Mouse (Mus musculus): ENCODE data around the gene Dennd5a. TPM values are rescaled to one million over a fixed set of nuclear protein-coding genes. Genes with fewer than 3 reads are reported as not detected.
"Not testable (repeated sequence)": the region's sequence is repeated elsewhere in the genome, so short reads cannot be mapped to it uniquely, and the experiment has no call there.

Gene Dennd5a
- polyA plus RNA-seq, 1 experiment from 2014 or later, result 57.2 TPM

- 67% methylated on average over 2 of the region's 2 CpGs for WGBS
- H3K4me1 ChIP-seq (ENCODE audit: control insufficient read depth, insufficient read depth, low read length), result no peaks in the 10 kb centered on the region
- no peak overlapping the region for H3K9ac ChIP-seq (replicated peaks; ENCODE audit: low read length)
- no peaks in the 10 kb centered on the region for H3K9me3 ChIP-seq (ENCODE audit: control insufficient read depth, low read length)
- no peaks in the 10 kb centered on the region for H3K27me3 ChIP-seq (ENCODE audit: control insufficient read depth, insufficient read depth, low read length)
- H3K4me2 ChIP-seq (ENCODE audit: low read length), result no peak overlapping the region
- DNase-seq (peak; percentile 44), ATAC-seq (ENCODE audit: low FRiP score, low TSS enrichment) (no peak)
- no peak overlapping the region for H3K4me3 ChIP-seq (replicated peaks; ENCODE audit: low read depth, low read length)
- no peaks in the 10 kb centered on the region for H3K36me3 ChIP-seq (ENCODE audit: control insufficient read depth, insufficient read depth, low read length)
- H3K27ac ChIP-seq (replicated peaks; ENCODE audit: low read depth, low read length), result no peak overlapping the region
Measured at GRCm38 (mm10) chr7:109993157-109993959, 33.1 kb upstream of the Dennd5a start.

GRCm38 (mm10) chr7:109991286-109991685, 31.0 kb upstream of the Dennd5a start:
- ATAC-seq (ENCODE audit: low FRiP score, low TSS enrichment) (no peak), DNase-seq (no peak)
- no peak overlapping the region for H3K4me2 ChIP-seq (ENCODE audit: low read length)
- WGBS, result 90% methylated on average over 1 of the region's 1 CpGs
- H3K4me1 ChIP-seq (ENCODE audit: control insufficient read depth, insufficient read depth, low read length), result no peaks in the 10 kb centered on the region
- H3K9me3 ChIP-seq (ENCODE audit: control insufficient read depth, low read length), result no peaks in the 10 kb centered on the region
- H3K36me3 ChIP-seq (ENCODE audit: control insufficient read depth, insufficient read depth, low read length), result no peaks in the 10 kb centered on the region
- no peaks in the 10 kb centered on the region for H3K27me3 ChIP-seq (ENCODE audit: control insufficient read depth, insufficient read depth, low read length)
- H3K4me3 ChIP-seq (replicated peaks; ENCODE audit: low read depth, low read length), result no peak overlapping the region
- H3K27ac ChIP-seq (replicated peaks; ENCODE audit: low read depth, low read length), result no peak overlapping the region
- H3K9ac ChIP-seq (replicated peaks; ENCODE audit: low read length), result no peak overlapping the region

GRCm38 (mm10) chr7:109986775-109987174, 26.5 kb upstream of the Dennd5a start, which contains the start of gene Tmem41b:
Gene Tmem41b (minus strand): TSS chr7:109986929.
- not testable (repeated sequence) for H3K27me3 ChIP-seq (ENCODE audit: control insufficient read depth, insufficient read depth, low read length); ATAC-seq (ENCODE audit: low FRiP score, low TSS enrichment); H3K36me3 ChIP-seq (ENCODE audit: control insufficient read depth, insufficient read depth, low read length); H3K9me3 ChIP-seq (ENCODE audit: control insufficient read depth, low read length)
- Histone ChIP-seq H3K4me1 (ENCODE audit: control insufficient read depth, insufficient read depth, low read length) (peaks cover 12% of the 10 kb centered on the region), H3K4me3 (replicated peaks; ENCODE audit: low read depth, low read length) (peak within 1 kb of the TSS; percentile 49), H3K27ac (replicated peaks; ENCODE audit: low read depth, low read length) (peak within 1 kb of the TSS; percentile 77), H3K4me2 (ENCODE audit: low read length) (peak within 1 kb of the TSS; percentile 73), H3K9ac (replicated peaks; ENCODE audit: low read length) (peak within 1 kb of the TSS; percentile 64)
- peak; percentile 38 for DNase-seq
- WGBS, result 34% methylated on average over 6 of the region's 6 CpGs

GRCm38 (mm10) chr7:109986133-109986669, 25.9 kb upstream of the Dennd5a start:
- H3K4me2 ChIP-seq (ENCODE audit: low read length), result peak overlapping the region; percentile 73
- no peaks in the 10 kb centered on the region for H3K9me3 ChIP-seq (ENCODE audit: control insufficient read depth, low read length)
- H3K27me3 ChIP-seq (ENCODE audit: control insufficient read depth, insufficient read depth, low read length), result no peaks in the 10 kb centered on the region
- peak overlapping the region; percentile 64 for H3K9ac ChIP-seq (replicated peaks; ENCODE audit: low read length)
- H3K27ac ChIP-seq (replicated peaks; ENCODE audit: low read depth, low read length), result peak overlapping the region; percentile 77
- peak; percentile 99 for DNase-seq
- peak overlapping the region; percentile 49 for H3K4me3 ChIP-seq (replicated peaks; ENCODE audit: low read depth, low read length)
- H3K36me3 ChIP-seq (ENCODE audit: control insufficient read depth, insufficient read depth, low read length), result peaks cover 11% of the 10 kb centered on the region
- under 1% methylated on average over 43 of the region's 43 CpGs for WGBS
- ATAC-seq (ENCODE audit: low FRiP score, low TSS enrichment), result peak; percentile 99
- peaks cover 12% of the 10 kb centered on the region for H3K4me1 ChIP-seq (ENCODE audit: control insufficient read depth, insufficient read depth, low read length)

DNA sequence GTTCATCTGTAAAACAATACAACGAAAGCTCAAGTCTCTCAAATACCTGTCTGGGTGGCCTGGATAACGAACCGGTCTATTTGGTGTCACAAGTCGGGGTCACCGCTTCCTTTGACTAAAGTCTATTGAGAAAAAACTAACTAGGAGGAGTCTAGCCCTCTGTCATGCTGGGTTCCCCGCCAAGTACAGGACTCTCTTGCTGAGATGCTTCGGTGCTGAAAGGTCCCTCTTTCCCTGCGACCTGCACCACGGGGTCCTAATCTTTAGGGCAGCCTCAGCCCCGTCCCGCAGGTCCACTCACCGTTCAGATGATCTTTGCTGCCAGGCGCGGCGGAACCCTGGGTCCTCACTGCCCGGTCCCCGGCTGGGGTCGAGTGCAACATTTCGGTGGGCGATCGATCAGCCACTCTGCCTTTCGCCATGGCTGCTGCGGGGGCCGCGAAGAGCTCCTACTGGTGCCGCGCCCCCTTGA, 25.4 kb upstream of the Dennd5a start:
- DNase-seq, result peak; percentile 23
- Histone ChIP-seq H3K4me3 (replicated peaks; ENCODE audit: low read depth, low read length) (peak overlapping the region; percentile 49), H3K4me2 (ENCODE audit: low read length) (peak overlapping the region; percentile 73), H3K36me3 (ENCODE audit: control insufficient read depth, insufficient read depth, low read length) (peaks cover 11% of the 10 kb centered on the region), H3K27me3 (ENCODE audit: control insufficient read depth, insufficient read depth, low read length) (no peaks in the 10 kb centered on the region), H3K9ac (replicated peaks; ENCODE audit: low read length) (peak overlapping the region; percentile 64), H3K4me1 (ENCODE audit: control insufficient read depth, insufficient read depth, low read length) (peaks cover 12% of the 10 kb centered on the region), H3K27ac (replicated peaks; ENCODE audit: low read depth, low read length) (peak overlapping the region; percentile 66; the same call in 1 of the 2 replicates), H3K9me3 (ENCODE audit: control insufficient read depth, low read length) (no peaks in the 10 kb centered on the region)
- no peak for ATAC-seq (ENCODE audit: low FRiP score, low TSS enrichment)
- under 1% methylated on average over 27 of the region's 27 CpGs for WGBS

DNA sequence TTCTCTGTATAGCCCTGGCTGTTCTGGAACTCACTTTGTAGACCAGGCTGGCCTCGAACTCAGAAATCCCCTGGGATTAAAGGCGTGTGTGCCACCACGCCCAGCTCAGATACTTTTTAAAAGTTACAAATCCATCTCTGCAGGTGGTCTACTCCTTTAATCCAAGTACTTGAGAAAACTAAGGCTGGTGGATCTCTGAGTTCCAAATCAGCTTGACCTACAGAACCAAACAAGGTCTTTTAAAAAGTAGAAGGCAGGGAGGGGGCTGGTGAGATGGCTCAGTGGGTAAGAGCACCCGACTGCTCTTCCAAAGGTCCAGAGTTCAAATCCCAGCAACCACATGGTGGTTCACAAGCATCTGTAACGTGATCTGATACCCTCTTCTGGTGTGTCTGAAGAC, 24.3 kb upstream of the Dennd5a start:
- ATAC-seq (ENCODE audit: low FRiP score, low TSS enrichment); H3K9me3 ChIP-seq (ENCODE audit: control insufficient read depth, low read length); H3K27ac ChIP-seq (replicated peaks; ENCODE audit: low read depth, low read length); H3K27me3 ChIP-seq (ENCODE audit: control insufficient read depth, insufficient read depth, low read length); H3K9ac ChIP-seq (replicated peaks; ENCODE audit: low read length); DNase-seq: not testable (repeated sequence)
- Histone ChIP-seq H3K36me3 (ENCODE audit: control insufficient read depth, insufficient read depth, low read length) (peaks cover 22% of the 10 kb centered on the region), H3K4me3 (replicated peaks; ENCODE audit: low read depth, low read length) (peak overlapping the region; percentile 49; the same call in 1 of the 2 replicates), H3K4me2 (ENCODE audit: low read length) (peak overlapping the region; percentile 73), H3K4me1 (ENCODE audit: control insufficient read depth, insufficient read depth, low read length) (peaks cover 12% of the 10 kb centered on the region)
- WGBS, result 58% methylated on average over 5 of the region's 5 CpGs

GRCm38 (mm10) chr7:109977131-109977530, 16.9 kb upstream of the Dennd5a start:
- peaks cover 76% of the 10 kb centered on the region for H3K36me3 ChIP-seq (ENCODE audit: control insufficient read depth, insufficient read depth, low read length)
- 66% methylated on average over 5 of the region's 5 CpGs for WGBS
- peak; percentile 39 for DNase-seq

GRCm38 (mm10) chr7:109975966-109976715, 15.9 kb upstream of the Dennd5a start:
- 94% methylated on average over 6 of the region's 6 CpGs for WGBS
- ATAC-seq (ENCODE audit: low FRiP score, low TSS enrichment) (no peak), DNase-seq (no peak)
- no peak overlapping the region for H3K9ac ChIP-seq (replicated peaks; ENCODE audit: low read length)
- no peak overlapping the region for H3K4me2 ChIP-seq (ENCODE audit: low read length)
- H3K27ac ChIP-seq (replicated peaks; ENCODE audit: low read depth, low read length), result no peak overlapping the region
- H3K27me3 ChIP-seq (ENCODE audit: control insufficient read depth, insufficient read depth, low read length), result no peaks in the 10 kb centered on the region
- no peaks in the 10 kb centered on the region for H3K4me1 ChIP-seq (ENCODE audit: control insufficient read depth, insufficient read depth, low read length)
- H3K4me3 ChIP-seq (replicated peaks; ENCODE audit: low read depth, low read length), result no peak overlapping the region
- no peaks in the 10 kb centered on the region for H3K9me3 ChIP-seq (ENCODE audit: control insufficient read depth, low read length)
- H3K36me3 ChIP-seq (ENCODE audit: control insufficient read depth, insufficient read depth, low read length), result peaks cover 68% of the 10 kb centered on the region

More at GRCm38 (mm10) chr7:109977131-109977530, 16.9 kb upstream of the Dennd5a start:
- H3K4me3 ChIP-seq (replicated peaks; ENCODE audit: low read depth, low read length); H3K9ac ChIP-seq (replicated peaks; ENCODE audit: low read length); H3K9me3 ChIP-seq (ENCODE audit: control insufficient read depth, low read length); H3K27ac ChIP-seq (replicated peaks; ENCODE audit: low read depth, low read length); H3K27me3 ChIP-seq (ENCODE audit: control insufficient read depth, insufficient read depth, low read length); ATAC-seq (ENCODE audit: low FRiP score, low TSS enrichment); H3K4me1 ChIP-seq (ENCODE audit: control insufficient read depth, insufficient read depth, low read length); H3K4me2 ChIP-seq (ENCODE audit: low read length): not testable (repeated sequence)

All from midbrain, embryonic 14.5 days (tissue).